Mouse (Mus musculus): ENCODE results near the gene Atg9a. TPM values are rescaled to one million over a fixed set of nuclear protein-coding genes. Genes with fewer than 3 reads are reported as not detected.

Gene Atg9a
- total and polyA plus RNA-seq, 3 experiments: 4.4 to 15.6 (median 12.9) TPM

- no peaks in the 10 kb centered on the region for H3K79me2 ChIP-seq (replicated peaks; ENCODE audit: control insufficient read depth, extremely low read depth, insufficient read depth, poor library complexity, severe bottlenecking)
- H3K36me3 ChIP-seq (replicated peaks in 1 of 2; ENCODE audit: control insufficient read depth in 1 of 2, insufficient read depth in 1 of 2, low read length in 1 of 2): no peaks in the 10 kb centered on the region
- no peak overlapping the region for H3K4me3 ChIP-seq (replicated peaks in 1 of 3; ENCODE audit: low read depth in 2 of 3, low read length in 2 of 3, poor library complexity in 1 of 3)
- H3K4me1 ChIP-seq (ENCODE audit: control insufficient read depth in 1 of 2, insufficient read depth in 2 of 2): no peaks in the 10 kb centered on the region
- H3K9ac ChIP-seq (ENCODE audit: insufficient read depth, low read depth): no peak overlapping the region
- no peaks in the 10 kb centered on the region for H3K9me3 ChIP-seq (replicated peaks; ENCODE audit: low read length)
- no peak overlapping the region for H3K27ac ChIP-seq (ENCODE audit: insufficient read depth, low read depth)
- no peak overlapping the region for H3K4me2 ChIP-seq (ENCODE audit: insufficient read depth, low read depth, poor library complexity, severe bottlenecking)
- in situ Hi-C loops (cut with MboI; ENCODE audit: low pct_ligation_motif_present, low pct_unique_long_range_greater_than_20kb, low sequenced_read_pairs) (no loop called here), dilution Hi-C loops (cut with MboI; ENCODE audit: extremely low pct_ligation_motif_present, extremely low pct_unique_long_range_greater_than_20kb, low sequenced_read_pairs) (no loop called here)
- no peak for TF ChIP-seq CHD2 (IDR thresholded peaks at IDR 0.05; ENCODE audit: low read length)
- TF ChIP-seq MAX (IDR thresholded peaks at IDR 0.05; ENCODE audit: low read length): no peak
- no peak for TF ChIP-seq ZKSCAN1 (IDR thresholded peaks at IDR 0.05; ENCODE audit: borderline replicate concordance, low read depth, low read length)
- no peak for TF ChIP-seq USF1 (IDR thresholded peaks at IDR 0.05; ENCODE audit: low read depth, low read length)
- TF ChIP-seq JUND (conservative IDR thresholded peaks at IDR 0.05; ENCODE audit: low read depth, low read length): no peak
- no peak for TF ChIP-seq NRF1 (IDR thresholded peaks at IDR 0.05; ENCODE audit: low read depth, low read length)
- TF ChIP-seq SIN3A (IDR thresholded peaks at IDR 0.05; ENCODE audit: low read length): no peak
- no peak for TF ChIP-seq E2F4 (IDR thresholded peaks at IDR 0.05; ENCODE audit: insufficient replicate concordance, low read depth, low read length)
- TF ChIP-seq MEF2A (IDR thresholded peaks at IDR 0.05; ENCODE audit: borderline replicate concordance, low read depth, low read length): no peak
- TF ChIP-seq MAFK (IDR thresholded peaks at IDR 0.05; ENCODE audit: insufficient replicate concordance, low read length): no peak
- no peak for TF ChIP-seq POLR2A (IDR thresholded peaks at IDR 0.05; ENCODE audit: low read depth, low read length)
- no peak for TF ChIP-seq PAX5 (IDR thresholded peaks at IDR 0.05; ENCODE audit: low read length)
- TF ChIP-seq ETS1 (conservative IDR thresholded peaks at IDR 0.05; ENCODE audit: low read depth, low read length): no peak
- TF ChIP-seq SMC3 (IDR thresholded peaks at IDR 0.05; ENCODE audit: low read depth, low read length): no peak
- TF ChIP-seq MAZ (IDR thresholded peaks at IDR 0.05; ENCODE audit: low read depth, low read length): no peak
- no peak for TF ChIP-seq IRF4 (IDR thresholded peaks at IDR 0.05; ENCODE audit: low read depth, low read length)
- no peak for TF ChIP-seq UBTF (IDR thresholded peaks at IDR 0.05; ENCODE audit: low read depth, low read length)
- TF ChIP-seq JUN (IDR thresholded peaks at IDR 0.05; ENCODE audit: insufficient read depth, low read depth, low read length): no peak
- no peaks in the 10 kb centered on the region for H3K27me3 ChIP-seq (replicated peaks)
- DNase-seq (ENCODE audit: extremely low read depth): no peak
Measured at GRCm38 (mm10) chr1:75155837-75156236, 36.2 kb downstream of the Atg9a start.

- no peak for TF ChIP-seq JUN (IDR thresholded peaks at IDR 0.05; ENCODE audit: insufficient read depth, low read depth, low read length)
- no peak for TF ChIP-seq HCFC1 (IDR thresholded peaks at IDR 0.05; ENCODE audit: low read depth, low read length)
- TF ChIP-seq POLR2A (IDR thresholded peaks at IDR 0.05; ENCODE audit: low read depth, low read length): no peak
- TF ChIP-seq JUND (conservative IDR thresholded peaks at IDR 0.05; ENCODE audit: low read depth, low read length): no peak
- TF ChIP-seq USF1 (IDR thresholded peaks at IDR 0.05; ENCODE audit: low read depth, low read length): no peak
- no peak for TF ChIP-seq MYC (IDR thresholded peaks at IDR 0.05; ENCODE audit: low read depth, low read length)
- dilution Hi-C loops (cut with MboI; ENCODE audit: extremely low pct_ligation_motif_present, extremely low pct_unique_long_range_greater_than_20kb, low sequenced_read_pairs): no loop called here
- Histone ChIP-seq H3K4me3 (replicated peaks in 1 of 3; ENCODE audit: low read depth in 2 of 3, low read length in 2 of 3, poor library complexity in 1 of 3) (no peak overlapping the region), H3K27ac (ENCODE audit: insufficient read depth, low read depth) (no peak overlapping the region), H3K9me3 (replicated peaks; ENCODE audit: low read length) (no peaks in the 10 kb centered on the region), H3K36me3 (replicated peaks in 1 of 2; ENCODE audit: control insufficient read depth in 1 of 2, insufficient read depth in 1 of 2, low read length in 1 of 2) (peaks cover 44 to 58% of the 10 kb centered on the region in 2 experiments), H3K4me1 (ENCODE audit: control insufficient read depth in 1 of 2, insufficient read depth in 2 of 2) (peaks cover 2 to 8% of the 10 kb centered on the region in 2 experiments; a peak in 1 of 4 replicates), H3K4me2 (ENCODE audit: insufficient read depth, low read depth, poor library complexity, severe bottlenecking) (no peak overlapping the region), H3K79me2 (replicated peaks; ENCODE audit: control insufficient read depth, extremely low read depth, insufficient read depth, poor library complexity, severe bottlenecking) (no peaks in the 10 kb centered on the region), H3K9ac (ENCODE audit: insufficient read depth, low read depth) (no peak overlapping the region), H3K27me3 (replicated peaks) (no peaks in the 10 kb centered on the region)
- in situ Hi-C loops (cut with MboI; ENCODE audit: low pct_ligation_motif_present, low pct_unique_long_range_greater_than_20kb, low sequenced_read_pairs): no loop called here
- no peak for DNase-seq (ENCODE audit: extremely low read depth)
Measured at GRCm38 (mm10) chr1:75148727-75149126, 43.3 kb downstream of the Atg9a start.
